Mouse (Mus musculus) adrenal gland, adult 8-10 months (tissue): Measurements from ENCODE around the gene Unc119b. TPM values are rescaled to one million over a fixed set of nuclear protein-coding genes. Genes with fewer than 3 reads are reported as not detected.
"Not testable (repeated sequence)": the region's sequence is repeated elsewhere in the genome, so short reads cannot be mapped to it uniquely, and the experiment has no call there.

Source experiments
- DNase-seq: peaks from one replicate; pipeline ENCODE4 v3.0.0; 2022
- total RNA-seq, 4 experiments: library from RNA; stranded (reverse); gene quantifications; 2 replicates each; pipeline ENCODE4 v1.2.4; 2022

The Unc119b gene
- total RNA-seq: 10 to 100 TPM; 38.8 to 51.9 (median 45.7) TPM

- DNase-seq: peak; percentile 83
Observed at GRCm38 (mm10) chr5:115134234-115135165, at the start of gene Unc119b. Gene Unc119b (minus strand): TSS chr5:115134975.

GRCm38 (mm10) chr5:115183482-115183881, 48.7 kb upstream of the Unc119b start:
- no peak for DNase-seq

- DNase-seq: no peak
Observed at GRCm38 (mm10) chr5:115182925-115183324, 48.1 kb upstream of the Unc119b start.

GRCm38 (mm10) chr5:115181248-115181940, 46.6 kb upstream of the Unc119b start:
- DNase-seq: no peak

- DNase-seq: no peak
Observed at GRCm38 (mm10) chr5:115179596-115179995, 44.8 kb upstream of the Unc119b start.

GRCm38 (mm10) chr5:115177866-115178265, 43.1 kb upstream of the Unc119b start:
- no peak for DNase-seq

- no peak for DNase-seq
Observed at GRCm38 (mm10) chr5:115174554-115174953, 39.8 kb upstream of the Unc119b start.

GRCm38 (mm10) chr5:115170150-115170549, 35.4 kb upstream of the Unc119b start:
- no peak for DNase-seq

- no peak for DNase-seq
Observed at GRCm38 (mm10) chr5:115168641-115169415, 34.1 kb upstream of the Unc119b start.

- DNase-seq: no peak
Observed at GRCm38 (mm10) chr5:115167396-115167795, 32.6 kb upstream of the Unc119b start.

GRCm38 (mm10) chr5:115166815-115167194, 32.0 kb upstream of the Unc119b start:
- no peak for DNase-seq

- DNase-seq: no peak
Observed at GRCm38 (mm10) chr5:115165895-115166814, 31.4 kb upstream of the Unc119b start.

GRCm38 (mm10) chr5:115165351-115165750, 30.6 kb upstream of the Unc119b start:
- no peak for DNase-seq

GRCm38 (mm10) chr5:115164446-115164845, 29.7 kb upstream of the Unc119b start:
- not testable (repeated sequence) for DNase-seq

GRCm38 (mm10) chr5:115163563-115163962, 28.8 kb upstream of the Unc119b start:
- no peak for DNase-seq

- DNase-seq: not testable (repeated sequence)
Observed at GRCm38 (mm10) chr5:115161940-115162279, 27.1 kb upstream of the Unc119b start.

- peak; percentile 55 for DNase-seq
Observed at GRCm38 (mm10) chr5:115161064-115161939, 26.5 kb upstream of the Unc119b start.

GRCm38 (mm10) chr5:115160655-115161054, 25.9 kb upstream of the Unc119b start:
- DNase-seq: no peak

- no peak for DNase-seq
Observed at GRCm38 (mm10) chr5:115159165-115159564, 24.4 kb upstream of the Unc119b start.
